Mouse (Mus musculus) layer of hippocampus, adult 2 months (tissue): Measurements from ENCODE around the gene Fam149b. TPM values are rescaled to one million over a fixed set of nuclear protein-coding genes. Genes with fewer than 3 reads are reported as not detected.

ENCODE experiments used
- DNase-seq, 2 experiments: peaks; one replicate each; pipeline ENCODE4 v3.0.0; 2022; ENCODE audit warnings: low spot score in 2 of 2
- H3K27ac ChIP-seq: fragments of 200-600 bp; 2 replicates; pipeline ENCODE4 v1.8.1; 2022
- H3K4me3 ChIP-seq: fragments of 200-600 bp; 2 replicates; pipeline ENCODE4 v1.8.1; 2022; ENCODE audit warnings: mild to moderate bottlenecking
- CTCF ChIP-seq: fragments of 200-600 bp; conservative IDR thresholded peaks from 2 replicates; pipeline ENCODE4 v1.8.1; 2022; ENCODE audit warnings: antibody characterized with exemption, mild to moderate bottlenecking, moderate library complexity
- total RNA-seq, 2 experiments: library from RNA; stranded (reverse); gene quantifications; 2 replicates each; pipeline ENCODE4 v1.2.3; 2021

Fam149b gene
- total RNA-seq, 2 experiments from 2014 or later, result 46.6 to 52.8 TPM

GRCm38 (mm10) chr14:20370798-20371197 is 22.8 kb downstream of the Fam149b start:
- DNase-seq, result no peak
- Histone ChIP-seq H3K4me3 (no peak overlapping the region), H3K27ac (no peak overlapping the region)
- TF ChIP-seq CTCF, result no peak

DNA sequence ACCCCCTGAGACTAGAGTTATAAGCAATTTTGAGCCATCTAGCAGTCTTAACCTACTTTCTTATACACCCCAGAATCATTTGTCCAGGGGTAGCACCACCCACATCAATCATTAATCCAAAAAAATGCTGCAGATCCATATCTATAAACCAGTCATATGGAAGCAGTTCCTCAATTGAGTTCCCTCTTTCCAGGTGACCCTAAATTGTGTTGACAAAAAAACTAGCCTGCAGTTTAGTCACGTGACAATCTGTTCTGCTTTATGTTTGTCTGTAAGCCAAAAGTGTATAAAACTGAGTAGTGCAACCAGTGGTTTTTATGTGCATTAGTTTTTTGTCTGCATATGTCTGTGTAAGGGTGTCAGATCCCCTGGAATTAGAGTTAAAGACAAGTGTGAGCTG is 23.9 kb downstream of the Fam149b start:
- no peak for TF ChIP-seq CTCF
- no peak for DNase-seq
- Histone ChIP-seq H3K27ac (no peak overlapping the region), H3K4me3 (no peak overlapping the region)

DNA sequence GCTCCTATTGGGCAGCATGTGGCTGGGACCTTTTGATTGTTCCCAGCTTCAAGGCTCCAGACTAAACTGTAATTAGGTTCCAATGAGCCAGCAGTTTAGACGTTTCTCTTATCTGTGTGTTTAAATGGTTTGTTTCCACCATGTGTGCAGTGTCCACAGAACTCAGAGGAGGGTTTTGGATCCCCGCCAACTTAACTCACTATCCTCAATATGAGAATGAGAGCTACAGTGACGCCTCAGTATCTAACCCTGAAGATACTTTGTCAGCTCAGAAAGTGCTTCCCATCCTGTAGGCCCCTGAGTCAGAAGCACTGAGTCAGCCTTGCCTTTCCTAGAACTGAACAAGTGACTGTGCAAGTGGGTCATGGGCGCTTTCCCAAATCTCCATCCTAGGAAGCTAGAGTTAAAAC is 29.2 kb downstream of the Fam149b start:
- H3K4me3 ChIP-seq, result no peak overlapping the region
- TF ChIP-seq CTCF, result no peak
- no peak overlapping the region for H3K27ac ChIP-seq
- no peak for DNase-seq

DNA sequence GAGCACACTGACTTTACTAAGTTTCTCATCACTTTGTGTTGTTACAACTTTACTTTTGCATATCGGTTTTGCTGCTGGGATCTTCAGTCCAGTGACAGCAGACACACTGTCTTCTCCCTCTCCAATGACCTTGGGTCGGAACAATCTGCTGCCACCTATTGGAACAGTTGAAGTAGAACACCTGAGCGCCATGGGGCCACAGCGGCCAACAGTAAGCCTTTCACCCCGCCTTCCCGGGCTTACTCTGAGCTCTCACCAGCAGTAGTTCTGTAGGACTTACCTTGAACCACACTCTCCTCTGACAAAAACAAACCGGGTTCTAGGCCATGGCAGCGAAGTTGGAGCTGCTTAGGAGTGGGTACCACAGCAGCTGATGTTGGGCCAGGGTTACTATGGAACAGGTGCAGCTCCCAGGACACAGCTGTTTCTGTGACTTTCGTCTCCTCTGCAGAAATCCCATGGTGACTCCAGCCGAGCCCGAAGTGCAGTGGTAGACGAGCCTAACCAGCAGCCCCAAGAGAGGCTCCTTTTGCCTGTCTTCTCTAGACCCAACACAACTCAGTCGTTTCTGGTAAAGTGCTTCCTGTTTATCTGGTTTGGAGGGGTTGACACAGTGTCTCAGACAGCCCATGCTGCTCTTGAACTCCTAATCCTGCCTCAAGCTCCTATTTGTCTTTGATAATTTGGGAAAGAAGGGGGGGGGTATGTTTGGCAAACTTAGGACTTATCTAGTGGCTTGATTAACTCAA is 30.5 kb downstream of the Fam149b start:
- Histone ChIP-seq H3K4me3 (no peak overlapping the region), H3K27ac (no peak overlapping the region)
- DNase-seq, result no peak
- peak; percentile 71 for TF ChIP-seq CTCF

- no peak for DNase-seq
- H3K27ac ChIP-seq, result no peak overlapping the region
- TF ChIP-seq CTCF, result no peak
- no peak overlapping the region for H3K4me3 ChIP-seq
Observed at GRCm38 (mm10) chr14:20379087-20379640, 31.2 kb downstream of the Fam149b start.

DNA sequence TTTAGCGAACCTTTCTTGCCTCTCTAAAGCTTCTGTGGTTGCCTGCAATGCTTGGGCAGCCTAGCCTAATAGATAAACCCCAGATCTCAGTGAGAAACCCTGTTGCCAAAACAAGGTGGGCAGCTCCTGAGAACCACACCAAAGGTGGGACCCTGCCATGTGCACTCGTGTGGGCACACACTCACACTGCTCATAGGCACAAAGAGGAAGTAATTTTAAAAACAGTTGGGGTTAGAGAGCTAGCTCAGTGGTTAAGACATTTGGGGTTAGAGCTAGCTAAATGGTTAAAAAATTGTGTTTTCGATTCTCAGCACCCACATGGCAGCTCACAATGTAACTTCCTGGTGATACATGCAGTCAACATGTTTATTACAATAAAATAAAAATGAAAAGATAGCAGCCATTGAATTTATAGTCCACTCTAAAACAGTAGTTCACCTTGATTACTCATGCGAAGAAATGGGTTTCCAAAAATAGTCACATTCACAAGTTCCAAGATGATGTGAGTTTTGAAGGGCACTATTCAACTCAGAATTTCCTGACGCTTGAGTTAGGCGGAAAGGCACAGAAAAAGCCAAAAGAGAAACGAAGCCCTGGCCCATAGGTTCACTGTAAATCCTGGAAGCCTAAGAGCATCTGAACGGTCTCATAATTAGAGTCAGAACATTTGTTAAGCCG is 31.9 kb downstream of the Fam149b start:
- H3K27ac ChIP-seq, result no peak overlapping the region
- no peak for DNase-seq
- H3K4me3 ChIP-seq, result no peak overlapping the region
- TF ChIP-seq CTCF, result no peak

GRCm38 (mm10) chr14:20388441-20389129 is 40.6 kb downstream of the Fam149b start, which contains the start of gene Dnajc9:
Gene Dnajc9, minus strand, starts transcription at chr14:20388910.
- DNase-seq, result peak; percentile 92 to 95
- Histone ChIP-seq H3K4me3 (peak within 1 kb of the TSS; percentile 81), H3K27ac (peak within 1 kb of the TSS; percentile 78)
- 0 out of 2 replicates have a peak, but pooled peaks have one; percentile 9 for TF ChIP-seq CTCF

DNA sequence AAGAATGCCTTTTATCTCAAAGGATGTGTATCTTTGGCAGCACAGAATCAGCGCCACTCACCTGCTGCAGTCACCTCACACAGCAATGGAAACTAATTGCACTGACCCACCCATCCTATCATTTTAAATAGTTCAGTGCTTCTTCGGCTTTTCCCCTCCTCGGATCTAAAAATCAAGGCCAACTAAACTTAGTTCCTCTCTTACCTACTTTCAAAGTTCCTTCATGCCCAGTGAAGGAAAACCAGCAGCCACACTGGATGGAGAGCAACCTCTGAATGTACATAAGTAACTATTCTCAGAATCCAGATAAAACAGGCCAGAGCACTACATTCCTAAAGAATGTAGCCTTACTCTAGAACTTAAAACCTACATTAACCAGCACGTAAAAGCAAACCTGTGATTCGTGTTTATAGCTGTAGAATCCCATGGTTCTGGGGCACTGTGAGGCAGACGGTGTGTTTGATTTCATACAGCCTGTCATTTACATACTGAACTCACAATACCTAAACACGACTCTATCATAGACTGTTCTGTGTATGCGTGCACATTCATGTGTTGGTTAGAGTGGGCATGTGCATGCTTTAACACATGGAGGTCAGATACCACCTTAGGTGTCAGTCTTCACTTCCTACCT is 41.6 kb downstream of the Fam149b start:
- DNase-seq, result no peak
- Histone ChIP-seq H3K27ac (peak overlapping the region; percentile 78; the same call in 1 of the 2 replicates), H3K4me3 (peak overlapping the region; percentile 81)
- no peak for TF ChIP-seq CTCF

DNA sequence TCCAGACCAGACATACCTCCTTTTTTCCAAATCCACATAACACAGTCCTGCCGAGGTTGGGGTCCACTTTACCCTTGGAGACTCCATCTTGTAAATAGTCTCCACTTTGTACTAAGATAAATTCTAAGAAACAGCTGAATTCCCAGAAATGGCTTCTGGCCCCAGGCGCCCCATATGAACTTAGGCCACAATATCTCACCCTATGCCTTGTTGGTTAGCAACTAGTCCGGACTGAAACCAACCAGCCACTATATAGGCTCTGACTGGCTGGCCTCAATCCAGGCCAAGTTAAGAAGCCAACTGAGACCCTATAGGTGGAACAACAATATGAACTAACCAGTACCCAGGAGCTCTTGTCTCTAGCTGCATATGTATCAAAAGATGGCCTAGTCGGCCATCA is 44.4 kb downstream of the Fam149b start:
- peak overlapping the region; percentile 24; the same call in 1 of the 2 replicates for H3K4me3 ChIP-seq
- H3K27ac ChIP-seq, result no peak overlapping the region
- no peak for DNase-seq
- no peak for TF ChIP-seq CTCF

DNA sequence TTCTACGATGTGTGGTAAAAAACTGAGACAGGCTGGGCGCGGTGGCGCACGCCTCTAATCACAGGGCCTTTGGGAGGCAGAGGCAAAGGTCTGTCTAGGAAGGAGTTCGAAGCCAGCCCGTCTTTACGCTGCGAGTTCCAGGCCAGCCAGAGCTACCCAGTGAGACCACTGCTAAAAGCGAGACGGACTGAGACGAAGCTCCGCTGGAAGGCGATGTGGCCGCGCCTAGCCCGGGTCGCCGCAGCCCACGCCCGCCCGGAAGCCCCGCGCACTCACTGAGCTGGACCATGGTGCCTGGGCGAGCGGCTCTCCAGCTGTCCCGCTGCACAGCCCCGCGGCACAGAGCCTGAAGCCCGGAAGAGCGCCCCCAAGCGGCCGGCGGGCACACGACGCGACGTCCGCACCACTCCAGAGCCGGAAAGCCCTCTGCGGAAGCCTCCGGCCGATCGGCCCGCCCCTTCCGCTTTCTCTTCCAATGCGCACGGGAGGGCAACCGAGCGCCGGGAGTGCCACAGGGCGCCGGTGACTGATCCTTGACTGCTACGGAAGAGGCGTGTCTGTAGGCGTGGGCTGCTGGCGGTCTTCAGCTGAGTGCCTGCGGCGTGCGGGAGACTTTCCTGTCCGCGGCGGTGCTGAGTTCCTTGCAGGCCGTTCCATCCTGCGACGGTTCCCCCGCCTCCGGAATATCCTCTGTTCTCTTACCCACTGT is 45.4 kb downstream of the Fam149b start, which contains the start of gene Mrps16:
TSS of gene Mrps16 (minus strand) at position 430 of the 709 bp plus-strand sequence.
- peak; percentile 94 to 95 for DNase-seq
- H3K4me3 ChIP-seq, result peak within 1 kb of the TSS; percentile 56
- peak within 1 kb of the TSS; percentile 94 for H3K27ac ChIP-seq
- TF ChIP-seq CTCF, result peak; percentile 100

DNA sequence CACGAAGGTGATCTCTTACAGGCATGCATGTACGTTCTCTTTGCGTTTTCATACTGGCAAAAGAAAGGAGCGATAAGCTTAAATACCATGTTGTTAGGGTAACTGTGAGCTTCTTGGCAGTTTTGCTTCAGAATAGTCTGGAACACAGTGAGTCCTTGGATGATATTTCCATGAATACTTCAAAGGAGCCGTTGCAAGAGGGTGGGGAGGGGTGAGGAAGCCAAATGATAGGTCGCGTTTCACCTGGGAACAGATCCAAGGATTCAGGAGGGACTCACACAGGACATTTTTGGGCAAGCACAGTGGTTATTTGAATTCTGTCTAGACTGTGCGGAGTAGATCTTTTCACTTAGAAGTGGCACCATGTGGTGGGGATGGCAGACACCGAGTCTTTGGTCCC is 49.3 kb downstream of the Fam149b start:
- no peak for DNase-seq
- TF ChIP-seq CTCF, result no peak
- Histone ChIP-seq H3K4me3 (no peak overlapping the region), H3K27ac (no peak overlapping the region)

GRCm38 (mm10) chr14:20398864-20399263 is 50.9 kb downstream of the Fam149b start:
- Histone ChIP-seq H3K27ac (no peak overlapping the region), H3K4me3 (no peak overlapping the region)
- TF ChIP-seq CTCF, result peak; percentile 63
- DNase-seq, result no peak
